Mouse (Mus musculus): ENCODE results near the gene Pla2g2d. TPM values are rescaled to one million over a fixed set of nuclear protein-coding genes. Genes with fewer than 3 reads are reported as not detected.

Pla2g2d gene
- polyA plus RNA-seq, 1 experiment from 2014 or later, result 0.24 TPM

GRCm38 (mm10) chr4:138747851-138748250, 27.7 kb upstream of the Pla2g2d start:
- H3K4me3 ChIP-seq (ENCODE audit: low read depth, low read length), result no peak overlapping the region
- H3K4me2 ChIP-seq (ENCODE audit: low read length), result no peak overlapping the region
- ATAC-seq (no peak; the same call in 1 of the 2 replicates), DNase-seq (ENCODE audit: low spot score) (peak; percentile 45)
- WGBS, result 52% methylated on average over 10 of the region's 10 CpGs
- 0 out of 2 replicates have a peak overlapping the region, but pooled peaks have one; percentile 33 for H3K27ac ChIP-seq (ENCODE audit: low read depth, low read length)
- H3K4me1 ChIP-seq (ENCODE audit: control insufficient read depth, insufficient read depth, low read length), result no peaks in the 10 kb centered on the region
- H3K9me3 ChIP-seq (replicated peaks; ENCODE audit: control insufficient read depth, low read length), result no peaks in the 10 kb centered on the region
- H3K36me3 ChIP-seq (ENCODE audit: control insufficient read depth, insufficient read depth, low read length), result no peaks in the 10 kb centered on the region
- no peaks in the 10 kb centered on the region for H3K27me3 ChIP-seq (replicated peaks; ENCODE audit: control insufficient read depth, insufficient read depth, low read length)
- H3K9ac ChIP-seq (ENCODE audit: low read length), result no peak overlapping the region

- WGBS, result 57% methylated on average over 8 of the region's 8 CpGs
- H3K27me3 ChIP-seq (replicated peaks; ENCODE audit: control insufficient read depth, insufficient read depth, low read length), result no peaks in the 10 kb centered on the region
- ATAC-seq (peak; percentile 50; the same call in 1 of the 2 replicates), DNase-seq (ENCODE audit: low spot score) (peak; percentile 73)
- no peak overlapping the region for H3K4me2 ChIP-seq (ENCODE audit: low read length)
- H3K9me3 ChIP-seq (replicated peaks; ENCODE audit: control insufficient read depth, low read length), result no peaks in the 10 kb centered on the region
- no peak overlapping the region for H3K27ac ChIP-seq (ENCODE audit: low read depth, low read length)
- no peaks in the 10 kb centered on the region for H3K36me3 ChIP-seq (ENCODE audit: control insufficient read depth, insufficient read depth, low read length)
- no peak overlapping the region for H3K9ac ChIP-seq (ENCODE audit: low read length)
- no peaks in the 10 kb centered on the region for H3K4me1 ChIP-seq (ENCODE audit: control insufficient read depth, insufficient read depth, low read length)
- no peak overlapping the region for H3K4me3 ChIP-seq (ENCODE audit: low read depth, low read length)
These were observed 27.0 kb upstream of the Pla2g2d start for GRCm38 (mm10) chr4:138748369-138749072.

DNA sequence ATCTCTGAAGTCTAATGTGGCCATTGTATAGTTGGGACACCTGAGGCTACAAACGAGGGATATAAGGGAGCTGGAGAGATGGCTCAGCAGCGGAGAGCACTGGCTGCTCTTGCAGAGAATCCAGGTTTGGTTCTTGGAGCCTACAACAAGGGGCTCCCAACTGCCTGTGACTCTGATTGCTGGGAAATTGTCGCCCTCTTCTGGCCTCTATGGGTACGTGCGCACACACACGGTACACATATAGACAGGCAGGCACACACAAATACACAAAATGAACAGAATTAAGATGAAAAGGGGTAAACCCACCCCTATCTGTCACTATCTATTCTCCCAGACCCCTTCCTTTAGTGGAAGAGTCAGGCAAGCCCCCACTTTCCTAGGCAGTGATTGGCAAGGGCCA, 22.9 kb upstream of the Pla2g2d start:
- H3K4me1 ChIP-seq (ENCODE audit: control insufficient read depth, insufficient read depth, low read length), result no peaks in the 10 kb centered on the region
- H3K36me3 ChIP-seq (ENCODE audit: control insufficient read depth, insufficient read depth, low read length), result no peaks in the 10 kb centered on the region
- 91% methylated on average over 6 of the region's 6 CpGs for WGBS
- ATAC-seq, result no peak
- H3K4me2 ChIP-seq (ENCODE audit: low read length), result no peak overlapping the region
- no peaks in the 10 kb centered on the region for H3K9me3 ChIP-seq (replicated peaks; ENCODE audit: control insufficient read depth, low read length)
- no peaks in the 10 kb centered on the region for H3K27me3 ChIP-seq (replicated peaks; ENCODE audit: control insufficient read depth, insufficient read depth, low read length)
- DNase-seq (ENCODE audit: low spot score), result no peak
- no peak overlapping the region for H3K27ac ChIP-seq (ENCODE audit: low read depth, low read length)
- H3K4me3 ChIP-seq (ENCODE audit: low read depth, low read length), result no peak overlapping the region
- H3K9ac ChIP-seq (ENCODE audit: low read length), result no peak overlapping the region

DNA sequence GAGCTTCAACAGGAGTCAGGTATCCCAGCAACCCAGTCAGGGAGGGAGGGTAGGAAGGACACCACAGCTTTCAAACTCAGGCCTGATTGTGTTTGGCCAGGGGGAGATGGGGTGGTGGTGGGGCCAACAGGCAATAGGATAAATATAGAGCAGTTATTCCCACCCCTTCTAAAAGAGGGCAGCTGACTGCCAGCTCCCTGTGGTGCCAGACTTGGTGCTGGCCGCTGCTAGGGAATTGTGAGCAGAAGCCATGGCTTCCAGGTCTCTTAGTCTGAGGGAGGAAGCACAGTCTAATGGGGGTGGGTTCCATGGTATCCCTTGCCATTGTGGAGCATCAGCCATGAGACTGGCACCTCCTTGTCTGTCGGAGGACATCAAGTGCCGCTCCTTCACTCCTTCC, 21.9 kb upstream of the Pla2g2d start:
- Histone ChIP-seq H3K4me3 (ENCODE audit: low read depth, low read length) (no peak overlapping the region), H3K9ac (ENCODE audit: low read length) (no peak overlapping the region), H3K9me3 (replicated peaks; ENCODE audit: control insufficient read depth, low read length) (no peaks in the 10 kb centered on the region), H3K4me2 (ENCODE audit: low read length) (no peak overlapping the region), H3K27me3 (replicated peaks; ENCODE audit: control insufficient read depth, insufficient read depth, low read length) (no peaks in the 10 kb centered on the region), H3K36me3 (ENCODE audit: control insufficient read depth, insufficient read depth, low read length) (no peaks in the 10 kb centered on the region), H3K4me1 (ENCODE audit: control insufficient read depth, insufficient read depth, low read length) (no peaks in the 10 kb centered on the region), H3K27ac (ENCODE audit: low read depth, low read length) (no peak overlapping the region)
- ATAC-seq, result no peak
- WGBS, result 86% methylated on average over 3 of the region's 3 CpGs
- DNase-seq (ENCODE audit: low spot score), result no peak

DNA sequence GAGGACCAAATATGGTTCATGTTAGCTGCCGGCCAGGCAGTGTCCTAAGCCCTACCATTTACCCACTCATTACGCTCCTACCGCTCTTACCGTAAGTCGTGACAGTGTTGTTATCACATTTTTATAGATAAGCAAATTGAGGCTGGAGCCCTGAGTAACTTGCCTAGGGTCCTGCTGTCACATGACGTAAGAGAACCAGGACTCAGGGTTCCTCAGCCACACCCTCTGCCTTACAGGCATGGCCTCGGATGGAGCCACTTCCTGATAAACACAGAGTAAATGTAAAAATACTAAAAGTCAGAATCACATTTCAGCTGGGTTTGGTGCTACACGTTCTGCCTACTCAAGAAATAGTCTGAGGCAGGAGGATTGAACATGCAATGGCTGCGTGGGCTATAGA, 21.1 kb upstream of the Pla2g2d start:
- no peak for ATAC-seq
- 88% methylated on average over 9 of the region's 9 CpGs for WGBS
- H3K4me2 ChIP-seq (ENCODE audit: low read length), result no peak overlapping the region

GRCm38 (mm10) chr4:138755439-138755838, 20.1 kb upstream of the Pla2g2d start:
- H3K27ac ChIP-seq (ENCODE audit: low read depth, low read length), result no peak overlapping the region
- no peaks in the 10 kb centered on the region for H3K4me1 ChIP-seq (ENCODE audit: control insufficient read depth, insufficient read depth, low read length)
- ATAC-seq (no peak), DNase-seq (ENCODE audit: low spot score) (no peak)
- no peak overlapping the region for H3K4me3 ChIP-seq (ENCODE audit: low read depth, low read length)
- no peaks in the 10 kb centered on the region for H3K27me3 ChIP-seq (replicated peaks; ENCODE audit: control insufficient read depth, insufficient read depth, low read length)
- no peak overlapping the region for H3K4me2 ChIP-seq (ENCODE audit: low read length)
- no peak overlapping the region for H3K9ac ChIP-seq (ENCODE audit: low read length)
- WGBS, result 69% methylated on average over 4 of the region's 4 CpGs
- no peaks in the 10 kb centered on the region for H3K9me3 ChIP-seq (replicated peaks; ENCODE audit: control insufficient read depth, low read length)
- no peaks in the 10 kb centered on the region for H3K36me3 ChIP-seq (ENCODE audit: control insufficient read depth, insufficient read depth, low read length)

More for the DNA sequence above, 21.1 kb upstream of the Pla2g2d start:
- DNase-seq (ENCODE audit: low spot score), result no peak
- Histone ChIP-seq H3K4me1 (ENCODE audit: control insufficient read depth, insufficient read depth, low read length) (no peaks in the 10 kb centered on the region), H3K36me3 (ENCODE audit: control insufficient read depth, insufficient read depth, low read length) (no peaks in the 10 kb centered on the region), H3K27me3 (replicated peaks; ENCODE audit: control insufficient read depth, insufficient read depth, low read length) (no peaks in the 10 kb centered on the region), H3K27ac (ENCODE audit: low read depth, low read length) (no peak overlapping the region), H3K9ac (ENCODE audit: low read length) (no peak overlapping the region), H3K9me3 (replicated peaks; ENCODE audit: control insufficient read depth, low read length) (no peaks in the 10 kb centered on the region), H3K4me3 (ENCODE audit: low read depth, low read length) (no peak overlapping the region)

GRCm38 (mm10) chr4:138755983-138756382, 19.6 kb upstream of the Pla2g2d start:
- no peaks in the 10 kb centered on the region for H3K36me3 ChIP-seq (ENCODE audit: control insufficient read depth, insufficient read depth, low read length)
- no peak for ATAC-seq
- no peaks in the 10 kb centered on the region for H3K27me3 ChIP-seq (replicated peaks; ENCODE audit: control insufficient read depth, insufficient read depth, low read length)
- no peak overlapping the region for H3K4me2 ChIP-seq (ENCODE audit: low read length)
- H3K4me3 ChIP-seq (ENCODE audit: low read depth, low read length), result no peak overlapping the region
- no peaks in the 10 kb centered on the region for H3K9me3 ChIP-seq (replicated peaks; ENCODE audit: control insufficient read depth, low read length)
- 77% methylated on average over 11 of the region's 11 CpGs for WGBS
- no peak overlapping the region for H3K9ac ChIP-seq (ENCODE audit: low read length)
- no peak overlapping the region for H3K27ac ChIP-seq (ENCODE audit: low read depth, low read length)
- H3K4me1 ChIP-seq (ENCODE audit: control insufficient read depth, insufficient read depth, low read length), result no peaks in the 10 kb centered on the region
- DNase-seq (ENCODE audit: low spot score), result no peak

GRCm38 (mm10) chr4:138757416-138757815, 18.1 kb upstream of the Pla2g2d start, which contains the start of gene Pla2g2f:
Pla2g2f (minus strand) TSS chr4:138757626.
- Histone ChIP-seq H3K27ac (ENCODE audit: low read depth, low read length) (no peak within 1 kb of the TSS), H3K27me3 (replicated peaks; ENCODE audit: control insufficient read depth, insufficient read depth, low read length) (no peaks in the 10 kb centered on the region), H3K4me2 (ENCODE audit: low read length) (no peak within 1 kb of the TSS), H3K36me3 (ENCODE audit: control insufficient read depth, insufficient read depth, low read length) (no peaks in the 10 kb centered on the region), H3K4me3 (ENCODE audit: low read depth, low read length) (no peak within 1 kb of the TSS), H3K9me3 (replicated peaks; ENCODE audit: control insufficient read depth, low read length) (no peaks in the 10 kb centered on the region), H3K4me1 (ENCODE audit: control insufficient read depth, insufficient read depth, low read length) (no peaks in the 10 kb centered on the region), H3K9ac (ENCODE audit: low read length) (no peak within 1 kb of the TSS)
- ATAC-seq (no peak), DNase-seq (ENCODE audit: low spot score) (no peak)
- WGBS, result 81% methylated on average over 8 of the region's 8 CpGs

GRCm38 (mm10) chr4:138762266-138762665, 13.3 kb upstream of the Pla2g2d start:
- no peak overlapping the region for H3K9ac ChIP-seq (ENCODE audit: low read length)
- H3K9me3 ChIP-seq (replicated peaks; ENCODE audit: control insufficient read depth, low read length), result no peaks in the 10 kb centered on the region
- no peak overlapping the region for H3K4me2 ChIP-seq (ENCODE audit: low read length)
- 83% methylated on average over 9 of the region's 9 CpGs for WGBS
- ATAC-seq, result no peak
- no peak overlapping the region for H3K27ac ChIP-seq (ENCODE audit: low read depth, low read length)
- no peak for DNase-seq (ENCODE audit: low spot score)
- H3K4me3 ChIP-seq (ENCODE audit: low read depth, low read length), result no peak overlapping the region
- H3K27me3 ChIP-seq (replicated peaks; ENCODE audit: control insufficient read depth, insufficient read depth, low read length), result no peaks in the 10 kb centered on the region
- no peaks in the 10 kb centered on the region for H3K4me1 ChIP-seq (ENCODE audit: control insufficient read depth, insufficient read depth, low read length)
- H3K36me3 ChIP-seq (ENCODE audit: control insufficient read depth, insufficient read depth, low read length), result no peaks in the 10 kb centered on the region

Measured in forebrain, embryonic 14.5 days (tissue).